Mouse (Mus musculus) lung, postnatal 0 days (tissue): Measurements from ENCODE around the gene Spata2l.

Experiments
- CTCF ChIP-seq: IDR thresholded peaks from 2 replicates; pipeline ENCODE4 v1.5.1; 2016; ENCODE audit warnings: antibody characterized with exemption, mild to moderate bottlenecking
- EP300 ChIP-seq: IDR thresholded peaks from 2 replicates; pipeline ENCODE4 v1.6.1; 2016; ENCODE audit warnings: antibody characterized with exemption, mild to moderate bottlenecking, control low read depth

DNA sequence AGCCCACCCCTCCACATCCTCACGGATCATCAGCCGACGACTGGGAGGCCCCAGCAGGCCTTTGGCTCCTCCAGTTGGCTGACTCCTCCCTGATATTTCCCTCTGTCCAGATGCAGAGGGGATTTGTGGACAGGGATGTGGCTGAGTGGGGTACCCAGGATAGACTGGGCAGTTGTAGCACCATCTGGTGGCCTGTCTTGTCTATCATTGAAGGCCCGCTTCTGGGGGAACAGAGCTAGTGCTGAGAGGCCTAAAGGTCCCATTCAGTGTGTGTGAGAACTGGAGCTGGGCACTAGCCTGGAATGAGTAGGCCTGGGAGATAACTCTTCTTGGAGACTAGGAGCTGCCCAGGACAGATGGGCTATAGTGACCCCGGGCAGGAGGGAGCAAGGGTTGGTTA lies 4.3 kb downstream of the Spata2l start:
- no peak for TF ChIP-seq EP300
- peak; percentile 38 for TF ChIP-seq CTCF
